Mouse (Mus musculus) kidney, adult 18-20 months (tissue): ENCODE measurements around the gene Slc24a2.
A peak's percentile ranks its signal among the peaks of the same experiment; 100 is the strongest.

Experiments used
- DNase-seq: peaks from one replicate; pipeline ENCODE4 v3.0.0; 2021

The Slc24a2 gene

GRCm38 (mm10) chr4:87041412-87041997 is 188.8 kb downstream of the Slc24a2 start:
- DNase-seq: no peak

GRCm38 (mm10) chr4:87037592-87037991 is 192.7 kb downstream of the Slc24a2 start:
- no peak for DNase-seq

- DNase-seq: no peak
Measured at GRCm38 (mm10) chr4:87036507-87036906, 193.8 kb downstream of the Slc24a2 start.

- DNase-seq: no peak
Measured at GRCm38 (mm10) chr4:87035701-87036100, 194.6 kb downstream of the Slc24a2 start.

GRCm38 (mm10) chr4:87032632-87033031 is 197.6 kb downstream of the Slc24a2 start:
- no peak for DNase-seq

GRCm38 (mm10) chr4:87031076-87031475 is 199.2 kb downstream of the Slc24a2 start:
- no peak for DNase-seq

GRCm38 (mm10) chr4:87026311-87027151 is 203.7 kb downstream of the Slc24a2 start:
- no peak for DNase-seq

- no peak for DNase-seq
Measured at GRCm38 (mm10) chr4:87024556-87024955, 205.7 kb downstream of the Slc24a2 start.

GRCm38 (mm10) chr4:87021542-87021941 is 208.7 kb downstream of the Slc24a2 start:
- DNase-seq: no peak

- DNase-seq: peak; percentile 14
Measured at GRCm38 (mm10) chr4:87019486-87020105, 210.7 kb downstream of the Slc24a2 start.

GRCm38 (mm10) chr4:87018073-87018997 is 211.9 kb downstream of the Slc24a2 start:
- DNase-seq: no peak

GRCm38 (mm10) chr4:87017464-87017863 is 212.8 kb downstream of the Slc24a2 start:
- no peak for DNase-seq

GRCm38 (mm10) chr4:87015746-87016145 is 214.5 kb downstream of the Slc24a2 start:
- no peak for DNase-seq

GRCm38 (mm10) chr4:87013721-87014620 is 216.3 kb downstream of the Slc24a2 start:
- DNase-seq: no peak

GRCm38 (mm10) chr4:86992470-86992869 is 237.8 kb downstream of the Slc24a2 start:
- no peak for DNase-seq

GRCm38 (mm10) chr4:86989301-86989700 is 241.0 kb downstream of the Slc24a2 start:
- no peak for DNase-seq

GRCm38 (mm10) chr4:86987846-86988245 is 242.4 kb downstream of the Slc24a2 start:
- DNase-seq: peak; percentile 13

GRCm38 (mm10) chr4:86977272-86977671 is 253.0 kb downstream of the Slc24a2 start:
- no peak for DNase-seq

- DNase-seq: peak; percentile 40
Measured at GRCm38 (mm10) chr4:86957576-86958411, 272.5 kb downstream of the Slc24a2 start.

- DNase-seq: no peak
Measured at GRCm38 (mm10) chr4:86955448-86955847, 274.8 kb downstream of the Slc24a2 start.

- DNase-seq: no peak
Measured at GRCm38 (mm10) chr4:86953519-86953918, 276.8 kb downstream of the Slc24a2 start.
